Mouse (Mus musculus) lung, postnatal 36 days (tissue): Measurements from ENCODE around the gene Myrip.
A peak's percentile ranks its signal among the peaks of the same experiment; 100 is the strongest.

Experiments used
- DNase-seq: peaks from one replicate; pipeline ENCODE4 v3.0.0; 2022; ENCODE audit warnings: mixed read lengths

The Myrip gene

DNA sequence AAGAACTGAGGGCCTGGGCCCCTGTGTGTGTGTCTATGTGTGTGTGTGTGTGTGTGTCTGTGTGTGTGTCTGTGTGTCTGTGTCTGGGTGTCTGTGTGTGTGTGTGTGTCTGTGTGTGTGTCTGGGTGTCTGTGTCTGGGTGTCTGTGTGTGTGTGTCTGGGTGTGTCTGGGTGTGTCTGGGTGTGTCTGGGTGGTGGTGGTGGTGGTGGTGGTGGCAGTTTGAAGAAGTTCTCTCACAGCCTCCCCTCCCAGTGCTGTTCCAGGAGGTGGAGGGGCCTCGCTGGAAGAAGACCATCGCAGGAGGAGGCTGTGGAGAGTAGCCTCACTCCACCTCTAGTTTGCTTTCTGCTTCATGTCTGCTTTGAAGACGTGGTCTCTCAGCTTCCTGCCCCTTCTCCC lies 180.3 kb downstream of the Myrip start:
- DNase-seq: no peak

DNA sequence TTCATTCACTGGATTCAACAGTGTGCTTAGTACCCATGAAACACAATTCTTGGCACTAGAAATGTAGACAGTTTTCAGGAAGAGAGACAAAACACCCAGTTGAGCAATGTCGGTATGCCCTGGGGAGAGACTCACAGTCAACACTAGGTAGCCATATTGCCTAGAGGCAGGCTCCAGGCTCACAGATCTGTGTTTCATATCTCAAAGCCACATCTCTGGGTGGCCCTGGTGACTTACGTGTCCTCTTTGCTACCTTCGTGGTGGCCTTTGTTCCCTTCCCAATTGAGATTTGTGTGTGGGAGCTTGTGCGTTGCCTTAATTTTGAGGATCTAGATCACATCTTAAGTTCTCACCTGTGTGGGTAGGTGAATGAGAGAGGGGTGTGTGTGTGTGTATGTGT lies 181.1 kb downstream of the Myrip start:
- DNase-seq: no peak

DNA sequence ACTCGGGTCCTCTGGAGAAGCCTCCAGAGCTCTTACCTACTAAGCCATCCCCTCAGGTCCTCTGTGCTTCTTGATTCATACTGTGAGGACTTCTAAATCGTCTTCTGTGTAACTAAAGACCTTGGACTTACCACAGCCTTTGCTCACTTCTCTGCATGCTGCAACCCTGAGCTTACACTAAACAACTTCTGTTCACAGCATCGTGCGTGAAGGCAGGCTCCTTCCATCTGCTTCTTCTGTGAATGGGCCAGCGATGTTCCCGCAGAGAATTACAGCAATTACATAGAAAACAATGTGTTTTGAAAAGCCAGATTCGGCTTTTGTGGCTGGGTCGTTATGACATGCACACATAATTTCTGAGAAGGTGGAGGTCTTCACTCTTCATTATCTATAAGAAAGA lies 181.8 kb downstream of the Myrip start:
- DNase-seq: no peak

DNA sequence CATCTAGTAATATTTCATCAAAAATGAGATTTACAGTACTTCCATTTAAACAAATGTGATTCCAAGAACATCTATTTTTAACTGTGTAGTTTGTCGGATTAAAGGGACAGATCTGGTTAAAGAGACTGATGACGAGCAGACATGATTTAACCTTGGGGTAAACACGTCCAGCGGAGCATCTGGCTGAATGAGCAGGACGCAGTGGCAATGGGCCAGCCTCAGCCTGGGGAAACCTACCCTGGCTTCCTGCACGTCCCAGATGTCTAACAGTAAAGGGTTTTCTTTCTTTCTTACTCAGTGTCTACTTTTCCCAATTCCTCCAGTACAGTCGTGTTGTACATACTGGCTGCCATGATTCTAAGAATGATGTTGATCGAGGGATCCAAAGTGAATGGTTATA lies 185.8 kb downstream of the Myrip start:
- no peak for DNase-seq

DNA sequence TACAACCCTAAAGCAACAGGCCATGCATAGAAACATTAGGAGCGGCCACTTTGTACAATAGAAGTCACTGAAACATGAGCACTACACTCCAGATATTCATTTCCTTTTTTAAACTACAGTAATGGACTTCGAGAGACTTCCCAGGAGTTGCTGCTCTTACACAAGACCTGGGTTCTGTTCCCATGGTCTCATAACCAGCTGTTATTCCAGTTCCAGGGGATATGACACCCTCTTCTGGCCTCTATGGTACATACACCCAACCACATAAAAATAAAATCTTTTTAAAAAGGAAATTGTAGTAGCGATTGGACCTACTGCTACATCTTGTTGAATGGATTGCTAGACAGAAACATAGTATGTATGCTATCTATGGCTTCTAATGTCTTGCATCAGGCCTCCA lies 190.2 kb downstream of the Myrip start:
- peak; percentile 13 for DNase-seq

DNA sequence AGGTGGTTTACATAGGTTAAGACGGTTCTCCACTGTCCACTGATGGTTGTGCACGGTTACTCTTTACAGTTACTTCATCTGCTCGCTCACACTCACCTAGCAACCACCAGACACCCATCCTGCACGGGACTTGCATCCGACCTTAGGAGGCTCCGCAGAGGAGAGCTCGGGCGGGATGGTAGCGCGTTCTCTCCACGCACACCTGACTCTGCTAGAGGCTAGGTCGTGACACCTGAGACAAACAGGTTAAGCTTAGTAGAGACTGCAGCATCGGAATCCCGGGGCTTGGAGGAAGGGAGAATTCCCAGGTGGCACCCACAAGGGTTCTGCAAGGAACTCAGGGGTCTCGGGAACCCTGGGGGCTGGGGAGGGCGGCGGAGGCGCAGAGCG lies 190.7 kb downstream of the Myrip start, which contains the start of gene Eif1b:
TSS of gene Eif1b (plus strand) at position 223 of the 390 bp plus-strand sequence.
- DNase-seq: peak; percentile 17

DNA sequence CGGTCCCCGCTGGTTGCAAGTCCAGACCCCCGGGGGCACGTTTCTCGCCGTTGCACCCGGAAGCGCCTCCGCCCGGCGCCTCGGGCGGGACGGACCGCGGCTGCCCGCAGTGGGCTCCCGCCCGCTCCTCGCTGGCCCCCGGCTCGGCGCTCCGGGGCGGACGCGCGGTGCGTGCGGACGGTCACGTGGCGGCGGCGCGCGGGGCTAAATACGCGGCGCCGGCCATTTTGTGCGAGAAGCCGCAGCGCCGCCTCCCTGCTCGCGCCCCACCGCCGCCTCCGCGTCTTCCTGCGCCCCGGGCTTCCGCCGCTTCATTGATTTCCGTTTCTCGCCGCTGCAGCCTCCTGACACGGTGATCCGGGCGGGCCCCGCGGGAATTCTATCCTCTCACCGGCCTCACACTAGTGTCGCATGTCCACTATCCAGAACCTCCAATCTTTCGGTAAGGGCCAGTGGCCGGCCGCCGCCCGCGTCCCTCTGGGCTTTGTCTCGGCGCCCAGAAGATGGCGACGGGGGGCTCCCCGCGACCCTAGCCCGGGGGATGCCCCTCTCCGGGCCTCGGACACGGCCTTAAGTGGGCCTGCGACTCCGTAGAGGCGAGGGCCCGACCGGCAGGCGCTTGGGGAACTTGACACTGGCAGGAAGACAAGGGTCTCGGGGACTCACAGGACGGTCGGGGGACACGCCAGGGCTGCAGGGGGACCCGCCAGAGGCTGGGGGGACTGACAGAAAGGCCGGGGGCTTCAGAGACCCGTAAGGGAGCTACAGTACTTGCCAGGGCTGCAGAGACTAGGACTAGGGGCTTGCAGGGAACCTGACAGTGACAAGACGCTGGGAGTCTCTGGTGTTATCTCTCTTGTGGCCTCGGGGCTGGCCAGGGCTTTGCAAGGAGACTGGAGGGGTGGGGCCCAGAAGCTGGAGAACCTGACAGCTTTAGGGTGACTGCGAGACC lies 191.4 kb downstream of the Myrip start:
- DNase-seq: peak; percentile 82

DNA sequence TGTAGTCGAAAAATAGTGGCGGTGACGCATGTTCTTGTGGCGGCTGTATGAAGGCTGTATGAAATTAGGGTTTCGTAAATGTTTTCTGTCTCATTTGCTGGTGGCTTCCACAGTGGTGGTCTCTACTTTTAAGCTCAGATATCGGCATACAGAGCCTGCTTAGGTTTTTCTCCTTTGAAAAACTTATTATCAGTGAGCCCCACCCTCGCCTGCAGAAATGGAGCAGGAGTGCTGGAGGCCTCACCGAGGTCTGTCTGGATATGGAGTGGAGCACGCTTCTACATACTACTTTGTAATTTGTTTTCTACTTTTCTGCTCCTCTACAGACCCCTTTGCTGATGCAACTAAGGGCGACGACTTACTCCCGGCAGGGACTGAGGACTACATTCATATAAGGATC lies 192.5 kb downstream of the Myrip start:
- DNase-seq: no peak

DNA sequence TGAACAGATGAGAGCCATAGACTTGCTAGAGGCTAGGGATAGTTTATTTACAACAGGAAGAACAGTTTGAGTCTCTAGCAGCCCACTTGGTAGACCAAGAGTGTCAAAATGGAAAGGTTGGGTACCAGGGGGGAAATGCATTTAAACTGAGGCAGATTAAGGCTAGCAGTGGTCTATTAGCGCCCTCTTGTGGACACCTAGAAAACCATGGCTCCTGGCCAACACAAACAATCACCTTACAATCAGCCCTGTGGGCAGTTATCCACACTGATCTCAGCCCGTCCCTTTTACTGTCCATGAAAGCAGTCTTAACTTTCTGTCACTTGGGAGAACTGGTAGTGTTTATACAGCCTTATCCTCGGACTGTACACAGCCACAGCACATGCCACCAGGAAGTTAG lies 195.4 kb downstream of the Myrip start:
- DNase-seq: peak; percentile 81

DNA sequence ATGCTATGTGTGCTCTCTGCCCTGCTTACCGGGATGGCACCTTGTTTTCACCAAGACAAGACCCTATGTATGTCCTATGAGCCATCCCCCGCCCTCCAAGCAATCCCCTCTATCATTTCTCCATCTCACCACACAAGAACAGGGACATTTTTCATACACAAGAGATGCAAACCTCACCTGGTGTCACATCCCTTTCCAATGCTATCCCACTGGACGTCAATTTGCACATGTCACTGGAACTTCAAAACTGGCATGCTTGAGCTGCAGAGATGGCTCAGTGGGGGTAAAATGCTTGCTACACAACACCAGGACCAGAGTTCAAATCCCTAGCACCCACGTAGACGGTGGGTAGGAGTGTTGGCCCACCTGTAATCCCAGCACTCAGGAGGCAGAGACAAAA lies 196.7 kb downstream of the Myrip start:
- DNase-seq: no peak

DNA sequence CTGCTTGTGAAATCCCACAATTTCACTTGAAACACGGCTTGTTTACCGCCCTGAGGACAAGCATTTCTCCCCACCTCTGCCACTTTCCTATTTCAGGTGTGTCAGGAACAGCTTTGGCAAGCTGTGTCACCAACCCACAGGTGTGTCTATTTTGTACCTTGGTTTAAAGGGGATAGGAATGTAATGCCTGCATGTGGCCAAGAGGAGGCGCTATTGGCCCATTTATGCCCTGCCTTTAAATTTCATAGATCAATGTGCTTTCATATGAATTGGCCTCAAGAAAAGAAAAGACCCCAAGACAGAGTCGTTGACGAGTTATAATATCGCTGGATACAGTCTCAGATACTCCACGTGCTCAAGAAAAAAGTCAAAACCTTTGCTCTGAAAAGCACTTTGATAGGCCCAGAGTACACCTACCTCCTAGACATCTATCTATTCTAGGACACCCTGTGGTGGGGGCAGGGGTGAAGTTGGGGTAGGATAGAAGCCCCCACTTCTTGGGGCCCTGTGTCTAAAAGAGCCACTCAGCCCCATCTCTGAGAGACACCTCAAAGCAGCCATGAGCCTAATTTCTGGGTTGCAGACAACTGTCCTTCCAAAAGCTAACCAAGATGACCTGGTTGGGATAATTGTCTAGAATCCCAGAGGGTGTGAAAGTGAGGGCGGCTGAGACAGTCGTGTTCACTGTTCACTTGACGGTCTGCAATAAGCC lies 200.0 kb downstream of the Myrip start:
- DNase-seq: no peak

DNA sequence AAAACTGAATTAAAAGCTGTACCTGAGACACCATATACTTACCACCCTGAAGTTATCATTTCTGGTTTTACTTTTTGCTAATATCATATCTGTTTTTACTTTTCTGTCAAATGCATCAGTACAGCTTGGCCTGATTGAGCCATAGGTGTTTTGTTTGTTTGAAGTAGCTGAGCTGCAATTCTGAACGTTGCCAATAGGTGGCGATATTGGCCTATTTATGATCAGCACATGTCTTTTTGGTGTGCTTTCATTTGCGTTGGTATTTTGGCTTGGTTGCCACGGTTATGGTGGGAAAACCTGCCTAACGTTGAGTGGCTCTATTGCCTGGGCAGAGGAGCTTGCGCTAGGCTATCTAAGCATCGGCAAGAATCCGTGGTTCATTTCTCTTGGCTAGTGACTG lies 200.7 kb downstream of the Myrip start:
- DNase-seq: peak; percentile 90

DNA sequence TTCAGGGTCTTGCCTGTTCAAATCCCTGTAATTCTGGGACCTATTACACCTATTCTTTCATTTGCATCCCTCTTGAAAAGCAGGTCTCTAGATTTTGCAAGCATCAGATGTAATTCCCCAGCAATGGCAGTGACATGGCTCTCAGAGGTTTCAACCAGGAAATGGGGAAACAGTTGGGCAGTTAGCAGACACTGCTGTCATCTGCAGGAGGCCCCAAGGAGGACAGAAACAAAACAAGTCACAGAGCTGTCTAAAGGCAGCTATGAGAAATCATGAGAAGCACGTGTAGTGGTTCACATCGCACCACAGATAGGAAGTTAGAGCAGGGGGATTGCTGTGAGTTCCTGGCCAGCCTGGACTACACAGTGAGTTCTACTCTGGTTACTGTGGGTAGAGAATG lies 203.1 kb downstream of the Myrip start:
- no peak for DNase-seq

DNA sequence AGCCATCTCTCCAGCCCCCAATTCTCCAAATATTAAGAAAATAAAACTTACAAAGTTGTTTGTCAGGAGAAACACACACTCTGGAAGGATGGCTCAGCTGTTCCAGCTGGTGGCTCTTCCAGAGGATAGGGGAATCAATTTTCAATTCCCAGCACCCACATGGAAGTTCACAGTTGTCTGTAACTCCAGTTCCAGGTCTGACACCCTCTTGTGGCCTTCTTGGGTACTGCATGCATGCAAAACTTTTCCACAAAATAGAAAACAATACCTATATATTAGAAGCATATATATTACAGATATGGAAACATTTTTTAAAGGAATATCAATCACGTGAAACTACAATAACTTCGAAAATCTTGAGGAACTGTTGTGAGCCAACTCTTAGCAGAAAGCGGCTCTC lies 210.5 kb downstream of the Myrip start:
- DNase-seq: peak; percentile 46

DNA sequence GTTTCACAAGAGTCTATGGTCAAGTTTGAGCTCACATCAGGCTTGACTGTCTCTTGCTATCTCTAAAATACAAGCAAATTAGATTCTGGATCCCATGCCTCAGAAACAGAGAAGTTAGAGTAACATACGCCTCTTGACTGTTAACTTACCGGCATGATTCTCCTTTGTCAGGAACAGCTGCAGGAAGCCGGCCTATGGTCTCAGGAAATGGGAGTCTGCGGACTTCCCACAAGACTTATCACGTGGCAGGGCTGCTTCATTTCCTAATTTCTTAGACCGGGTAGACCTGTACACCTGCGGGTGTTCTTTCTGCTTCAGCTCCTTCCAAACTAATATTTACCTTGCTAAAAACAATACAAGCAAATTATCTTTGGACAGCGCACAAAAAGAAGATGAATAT lies 215.4 kb downstream of the Myrip start:
- no peak for DNase-seq

DNA sequence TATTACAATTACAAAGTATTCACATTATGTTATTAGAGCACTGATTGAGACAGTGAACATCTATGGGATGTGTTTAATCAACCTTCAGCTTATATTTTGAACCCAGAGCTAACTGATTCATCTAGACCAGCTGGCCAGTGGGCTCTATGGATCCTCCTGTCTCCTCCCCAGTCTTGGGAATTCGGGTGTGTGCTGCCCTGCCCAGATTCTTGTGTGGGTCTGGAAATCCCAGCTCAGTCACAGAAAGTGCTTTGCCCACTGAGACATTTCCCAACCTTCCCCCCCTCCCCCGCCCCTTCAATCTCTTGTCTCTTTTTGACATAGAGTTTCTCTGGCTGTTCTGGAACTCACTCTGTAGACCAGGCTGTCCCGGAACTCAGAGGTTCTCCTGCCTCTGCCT lies 217.6 kb downstream of the Myrip start:
- no peak for DNase-seq

DNA sequence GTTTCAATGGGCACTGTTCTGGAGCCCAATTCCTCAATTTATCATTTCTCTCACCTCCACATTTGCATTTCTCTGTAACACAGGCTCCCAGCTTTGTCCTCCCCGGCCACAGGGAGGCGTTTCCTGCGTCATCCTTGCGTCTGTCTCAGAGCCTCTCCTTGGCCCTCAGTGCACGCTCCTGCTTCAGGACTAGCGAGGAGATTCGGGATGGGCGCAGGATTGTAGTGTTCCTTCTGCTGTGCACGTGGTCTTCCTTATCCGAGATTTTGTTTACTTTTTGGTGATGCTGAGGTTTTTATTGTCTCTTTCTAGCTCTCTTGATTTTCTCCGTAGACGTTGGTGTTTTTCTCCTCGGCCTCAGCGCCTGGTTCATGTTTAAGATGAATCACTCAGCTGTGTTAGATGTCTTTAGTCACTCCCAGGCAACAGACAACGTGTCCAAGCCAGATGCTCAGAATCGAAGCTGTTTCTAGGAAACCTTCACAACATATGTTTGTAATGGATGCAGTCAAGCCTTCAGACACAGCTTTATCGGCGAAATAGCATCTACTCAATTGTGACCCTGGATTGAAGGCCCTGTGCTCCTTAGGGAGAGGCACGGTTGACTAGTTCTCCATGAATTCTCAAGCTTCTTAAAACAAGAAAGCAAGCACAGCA lies 218.3 kb downstream of the Myrip start:
- no peak for DNase-seq

DNA sequence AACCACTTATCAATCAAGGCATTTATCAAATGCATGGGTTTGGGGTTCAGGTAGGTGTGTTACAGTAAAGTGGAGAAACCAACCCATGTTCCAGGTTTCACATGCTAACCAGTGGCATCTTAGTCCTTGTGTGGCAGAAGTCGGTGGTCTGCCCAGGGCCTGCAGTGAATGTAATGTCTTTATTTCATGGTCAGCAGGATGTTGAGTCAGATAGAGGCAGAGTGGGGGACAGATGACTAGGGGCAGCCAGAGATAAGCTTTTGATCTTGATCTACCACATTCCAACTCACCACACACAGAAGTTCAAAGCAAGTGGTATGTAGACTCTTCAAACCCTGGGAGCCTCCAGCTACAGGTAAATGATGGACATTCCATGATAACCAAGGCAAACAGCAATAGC lies 219.8 kb downstream of the Myrip start:
- DNase-seq: no peak
